Mouse (Mus musculus): ENCODE measurements around the gene Larp6.

DNA sequence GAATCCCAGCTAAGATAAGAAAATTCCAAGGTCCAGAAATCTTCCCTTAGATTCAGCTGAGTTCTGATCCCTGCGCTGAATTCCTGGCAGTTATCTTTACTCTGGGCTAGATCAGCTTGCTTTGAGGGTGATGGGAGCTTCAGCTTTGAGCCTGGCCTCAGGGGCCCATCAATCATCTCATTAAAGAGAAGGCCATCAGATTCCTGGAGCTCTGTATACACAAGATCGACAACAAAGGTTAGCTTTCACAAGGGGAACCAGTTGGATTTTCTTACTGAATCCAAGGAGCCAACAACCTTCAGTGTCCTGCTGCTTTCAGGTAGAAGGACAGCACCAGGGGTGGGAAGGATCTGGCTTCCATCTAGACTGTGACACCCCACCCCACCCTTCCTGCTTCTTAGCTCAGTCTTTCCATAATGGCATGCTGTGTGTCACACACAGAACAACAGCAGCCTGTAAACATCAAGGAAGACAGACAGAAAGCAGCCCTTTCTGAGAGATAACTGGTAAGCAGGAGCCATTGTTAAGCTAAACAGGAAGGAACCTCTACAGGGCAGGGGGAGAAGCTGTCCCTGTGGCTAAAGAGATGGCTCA lies 74.8 kb downstream of the Larp6 start:
- TF ChIP-seq POLR2AphosphoS2 (IDR thresholded peaks at IDR 0.05; ENCODE audit: low read depth, low read length) (no peak), E2F4 (IDR thresholded peaks at IDR 0.05; ENCODE audit: insufficient replicate concordance, low read depth, low read length) (no peak), ETS1 (conservative IDR thresholded peaks at IDR 0.05; ENCODE audit: low read depth, low read length) (no peak), CTCF (conservative IDR thresholded peaks at IDR 0.05 in 1 of 2, IDR thresholded peaks at IDR 0.05 in 1 of 2; ENCODE audit: low read depth in 2 of 2, low read length in 2 of 2) (no peak), USF2 (conservative IDR thresholded peaks at IDR 0.05; ENCODE audit: low read depth, low read length) (no peak), SIN3A (IDR thresholded peaks at IDR 0.05; ENCODE audit: low read length) (no peak), TCF12 (IDR thresholded peaks at IDR 0.05; ENCODE audit: low read depth, low read length) (no peak), CHD2 (IDR thresholded peaks at IDR 0.05; ENCODE audit: low read length) (no peak), POLR2A (IDR thresholded peaks at IDR 0.05; ENCODE audit: low read depth, low read length) (no peak), NELFE (IDR thresholded peaks at IDR 0.05; ENCODE audit: low read depth, low read length) (no peak), MAX (IDR thresholded peaks at IDR 0.05; ENCODE audit: low read length) (no peak), PAX5 (IDR thresholded peaks at IDR 0.05; ENCODE audit: low read length) (no peak), JUND (conservative IDR thresholded peaks at IDR 0.05; ENCODE audit: low read depth, low read length) (no peak), CHD1 (IDR thresholded peaks at IDR 0.05; ENCODE audit: low read depth, low read length) (no peak)
